Mouse (Mus musculus): Measurements from ENCODE around the gene Cga.

Cga gene

DNA sequence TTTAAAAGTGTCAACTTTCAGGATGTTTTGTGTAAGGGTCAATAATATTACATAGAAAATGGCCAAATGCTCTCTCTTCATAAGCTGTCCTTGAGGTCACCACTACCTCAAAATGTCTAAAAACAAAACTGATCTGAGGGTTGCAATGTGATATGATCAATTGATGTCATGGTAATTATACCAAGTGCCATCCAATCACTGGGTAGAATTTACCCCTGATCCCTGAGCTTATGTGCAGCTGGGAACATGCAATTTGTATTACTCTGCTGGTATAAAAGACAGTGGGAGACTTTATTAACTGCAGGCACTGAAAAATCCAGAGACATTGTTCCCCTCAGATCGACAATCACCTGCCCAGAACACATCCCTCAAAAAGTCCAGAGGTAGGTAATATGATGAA, at the start of gene Cga:
Cga (plus strand) TSS at position 301 of the 400 bp plus-strand sequence.
- DNase-seq: no peak

- DNase-seq: no peak
Measured at GRCm38 (mm10) chr4:34843839-34844238, 49.7 kb upstream of the Cga start.

GRCm38 (mm10) chr4:34847679-34848309, 45.8 kb upstream of the Cga start:
- peak in 1 of 2 experiments; percentile 20 for DNase-seq

GRCm38 (mm10) chr4:34850156-34850555, 43.4 kb upstream of the Cga start:
- no peak for DNase-seq

- no peak for DNase-seq
Measured at GRCm38 (mm10) chr4:34852051-34852450, 41.5 kb upstream of the Cga start.

GRCm38 (mm10) chr4:34855966-34856365, 37.6 kb upstream of the Cga start:
- no peak for DNase-seq

DNA sequence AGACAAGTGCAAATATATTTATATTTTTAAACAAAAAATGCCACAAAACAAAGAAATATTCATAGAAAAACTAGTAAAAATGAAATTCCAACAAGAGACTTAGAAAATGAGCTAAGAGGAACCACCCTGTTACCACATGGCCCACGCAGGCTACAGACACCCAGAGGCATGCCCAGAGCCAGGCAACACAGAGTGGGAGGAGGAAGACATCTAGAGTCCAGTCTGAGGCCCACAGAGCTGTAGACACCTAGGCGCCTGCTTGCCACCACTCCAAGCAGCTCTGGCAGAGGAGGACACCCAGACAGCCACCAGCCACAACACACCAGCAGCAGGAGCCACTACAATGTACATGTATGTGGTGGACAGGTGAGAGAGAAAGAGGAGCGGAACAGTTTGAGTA, 34.7 kb upstream of the Cga start:
- no peak for DNase-seq

GRCm38 (mm10) chr4:34859416-34859815, 34.2 kb upstream of the Cga start:
- no peak for DNase-seq

GRCm38 (mm10) chr4:34861438-34861837, 32.1 kb upstream of the Cga start:
- no peak for DNase-seq

GRCm38 (mm10) chr4:34869813-34870212, 23.8 kb upstream of the Cga start:
- DNase-seq: no peak

DNA sequence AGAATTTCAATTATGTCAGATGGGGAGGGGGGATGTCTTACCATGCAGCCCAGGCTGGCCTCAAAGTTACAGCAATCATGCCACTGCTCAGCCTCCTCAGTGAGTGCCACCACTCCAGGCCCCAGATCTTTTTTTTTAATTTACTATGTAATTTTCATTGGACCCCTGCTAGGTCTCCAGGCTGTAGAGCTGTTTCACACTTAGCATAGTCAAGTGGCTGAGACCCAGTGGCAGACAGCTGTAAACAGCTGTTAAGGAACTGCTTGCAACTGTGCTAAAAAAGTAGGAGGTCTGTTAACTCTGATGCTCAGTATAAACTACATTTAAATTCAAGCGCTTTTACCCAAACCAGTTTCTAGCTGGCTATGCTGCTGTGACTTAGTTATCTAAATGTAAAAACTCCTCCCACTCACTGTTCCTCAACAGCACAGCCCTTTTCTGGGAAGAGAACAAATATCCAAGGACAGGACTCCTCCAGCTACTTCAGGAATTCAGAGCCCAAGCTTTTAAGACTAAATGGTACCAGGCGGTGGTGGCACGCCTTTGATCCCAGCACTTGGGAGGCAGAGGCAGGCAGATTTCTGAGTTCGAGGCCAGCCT, 20.6 kb upstream of the Cga start:
- no peak for DNase-seq

GRCm38 (mm10) chr4:34874234-34874633, 19.3 kb upstream of the Cga start:
- no peak for DNase-seq

DNA sequence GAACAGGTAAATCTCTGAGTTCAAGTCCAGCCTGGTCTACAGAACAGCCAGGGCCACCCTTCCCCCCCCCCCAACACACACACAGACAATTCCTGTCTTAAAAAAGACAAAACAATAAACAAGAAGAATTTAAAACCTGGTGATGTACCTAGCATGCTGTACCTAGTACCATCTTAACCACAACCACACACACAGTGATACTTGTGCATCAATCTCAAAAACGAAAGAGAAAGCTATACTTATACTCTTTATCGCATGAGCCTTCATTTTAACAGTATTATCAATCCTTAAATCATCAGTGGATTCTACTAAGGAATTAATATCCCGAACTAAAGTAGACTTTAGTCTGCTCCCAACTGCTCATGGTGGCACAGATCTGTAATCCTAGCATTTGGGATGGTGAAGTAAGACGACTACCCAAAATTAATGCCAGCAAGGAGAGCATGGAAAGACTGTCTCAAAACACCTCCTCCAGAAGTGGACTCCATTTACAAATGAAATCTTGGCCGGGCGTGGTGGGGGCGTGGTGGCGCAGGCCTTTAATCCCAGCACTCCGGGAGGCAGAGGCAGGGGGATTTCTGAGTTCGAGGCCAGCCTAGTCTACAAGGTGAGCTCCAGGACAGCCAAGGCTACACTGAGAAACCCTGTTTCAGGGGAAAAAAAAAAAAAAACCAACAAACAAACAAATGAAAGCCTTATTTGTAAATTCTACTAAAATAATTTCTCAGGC, 12.5 kb upstream of the Cga start:
- DNase-seq: no peak

GRCm38 (mm10) chr4:34881851-34882250, 11.7 kb upstream of the Cga start:
- no peak for DNase-seq

DNA sequence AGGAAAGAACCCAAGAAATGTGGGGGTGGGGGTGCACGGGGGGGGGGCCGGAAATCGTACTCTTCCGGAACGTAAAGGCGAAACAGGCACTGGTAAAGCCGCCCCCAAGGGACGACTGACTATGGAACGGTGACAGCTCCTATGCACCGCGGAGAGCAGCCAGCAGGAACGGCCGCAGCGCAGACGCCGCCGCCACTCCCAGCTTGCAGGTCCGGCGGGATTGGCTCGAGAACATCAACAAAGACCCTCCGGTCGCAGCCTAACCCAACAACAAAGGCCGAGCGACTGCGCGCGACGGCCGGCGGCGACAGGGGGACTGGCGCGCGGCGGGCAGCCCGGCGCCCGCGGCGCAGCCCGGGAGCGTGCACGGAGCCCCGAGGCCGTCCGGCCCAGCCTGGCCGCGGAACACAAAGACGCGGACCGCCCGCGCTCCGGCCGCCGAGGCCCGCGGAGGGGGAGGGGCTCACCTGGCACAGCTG, 11.2 kb upstream of the Cga start:
- peak; percentile 51 to 54 for DNase-seq

DNA sequence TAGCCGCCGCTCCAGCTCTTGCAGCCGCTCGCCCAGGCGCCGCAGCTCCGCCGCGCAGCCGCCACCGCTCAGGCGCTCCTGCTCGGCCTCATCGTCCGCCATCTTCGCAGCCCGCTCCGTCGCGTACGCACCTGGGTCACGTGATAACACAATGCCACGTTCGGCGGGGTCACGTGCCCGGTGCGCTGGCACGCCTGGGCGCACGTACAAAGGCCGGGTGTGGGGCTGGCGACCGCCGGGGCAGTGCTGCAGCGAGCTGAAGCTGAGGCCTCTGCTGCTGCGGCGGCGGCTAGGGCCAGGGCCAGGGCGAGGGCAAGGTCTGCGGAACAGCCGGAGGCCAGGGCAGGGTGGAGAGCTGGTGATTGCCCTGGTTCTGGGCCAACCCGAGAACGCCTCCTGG, 10.8 kb upstream of the Cga start, which contains the start of gene Zfp292:
Zfp292 (minus strand) TSS at position 143 of the 400 bp plus-strand sequence.
- peak; percentile 93 to 95 for DNase-seq

DNA sequence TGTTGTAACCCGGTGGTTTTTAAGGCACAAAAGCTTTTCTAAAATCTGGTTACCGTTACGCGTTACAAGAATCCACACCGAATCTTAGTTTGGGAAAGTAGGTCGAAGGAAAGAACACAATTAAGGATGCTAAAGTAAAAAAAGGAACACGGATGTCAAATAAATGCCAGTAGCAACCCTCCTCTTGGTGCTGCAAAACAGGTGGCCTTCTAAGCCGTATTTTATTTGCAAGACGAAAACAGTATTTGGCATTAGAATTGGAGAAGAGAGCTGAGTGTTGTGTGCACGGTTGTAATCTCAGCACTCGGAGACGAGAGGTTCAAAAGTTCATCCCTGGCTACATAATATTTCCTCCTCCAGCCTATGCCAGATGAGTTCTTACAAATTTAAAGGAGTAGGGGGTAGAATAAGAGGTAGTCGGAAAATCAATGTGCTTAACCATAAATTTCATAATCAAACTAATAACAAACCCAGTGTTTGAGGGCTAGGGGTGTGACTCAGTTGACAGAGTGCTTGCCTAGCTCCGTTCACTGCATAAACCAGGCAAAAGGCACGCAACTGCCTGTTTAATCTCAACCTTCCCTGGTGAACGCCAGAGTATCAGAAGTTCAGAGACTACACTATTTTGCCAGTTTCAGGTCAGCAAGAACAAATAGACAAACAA, 10.1 kb upstream of the Cga start:
- DNase-seq: no peak

DNA sequence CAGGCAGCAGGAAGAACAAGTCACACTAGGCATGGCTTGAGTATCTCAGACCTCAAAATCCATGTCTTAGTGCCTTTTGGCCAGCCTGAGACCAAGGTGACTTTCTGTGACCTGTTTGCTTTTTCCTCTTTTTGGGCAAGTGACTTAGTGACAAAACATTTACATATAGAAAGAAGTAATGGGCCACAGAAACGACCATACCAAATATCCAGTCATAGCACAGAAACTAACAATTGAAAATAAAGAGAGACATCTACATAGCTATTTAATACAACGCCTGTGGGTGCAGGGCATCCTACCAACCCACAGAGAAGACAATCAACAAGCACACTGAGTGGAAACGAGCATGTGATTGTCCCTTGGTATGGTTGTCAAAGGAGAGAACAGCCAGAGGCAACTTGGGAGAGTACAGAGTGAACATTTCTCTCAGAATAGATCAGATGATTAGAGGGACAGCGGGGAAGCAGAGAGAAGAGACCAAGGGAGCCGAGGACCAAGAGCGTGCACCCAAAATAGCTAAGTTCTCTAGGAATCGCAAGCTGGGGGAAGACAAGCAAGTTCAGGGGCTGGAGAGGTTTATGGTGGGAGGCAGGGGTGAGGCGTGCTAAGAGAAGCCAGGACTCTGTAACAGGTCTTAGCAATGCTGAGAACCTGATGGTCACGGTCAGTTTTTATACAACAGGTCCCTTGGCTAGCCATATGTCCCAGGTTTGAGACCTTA, 7.8 kb upstream of the Cga start:
- no peak for DNase-seq

DNA sequence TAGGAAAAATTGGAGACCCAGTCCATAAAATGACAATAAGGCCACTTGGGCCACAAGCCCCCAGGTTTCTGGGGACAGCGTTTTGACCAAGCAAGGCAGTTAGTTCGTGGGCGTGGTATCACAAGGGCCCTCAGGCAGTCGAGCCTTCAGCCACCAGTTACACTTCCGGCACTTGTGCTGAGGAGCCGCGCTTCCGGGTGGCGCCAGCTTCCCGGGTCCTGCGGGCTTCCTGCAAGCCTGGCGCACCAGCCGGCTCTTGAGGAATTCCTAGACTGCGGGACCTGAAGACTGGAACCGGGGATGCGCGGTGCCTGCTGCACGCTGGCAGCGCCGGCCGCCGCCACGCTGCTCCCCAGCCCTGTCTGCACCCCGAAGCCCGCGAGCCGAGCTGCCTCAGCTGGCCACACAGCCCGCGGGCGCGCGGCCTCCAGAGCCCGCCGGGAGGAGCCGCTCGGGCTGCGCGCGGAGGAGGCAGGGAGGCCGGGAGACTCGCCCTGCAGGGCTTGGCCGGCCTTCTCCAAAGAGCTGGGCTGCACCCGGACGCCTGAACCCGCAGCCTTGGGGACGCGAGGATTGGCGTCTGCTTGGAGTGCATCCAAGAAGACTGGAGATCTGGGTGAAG, 7.0 kb upstream of the Cga start:
- peak; percentile 89 to 92 for DNase-seq

DNA sequence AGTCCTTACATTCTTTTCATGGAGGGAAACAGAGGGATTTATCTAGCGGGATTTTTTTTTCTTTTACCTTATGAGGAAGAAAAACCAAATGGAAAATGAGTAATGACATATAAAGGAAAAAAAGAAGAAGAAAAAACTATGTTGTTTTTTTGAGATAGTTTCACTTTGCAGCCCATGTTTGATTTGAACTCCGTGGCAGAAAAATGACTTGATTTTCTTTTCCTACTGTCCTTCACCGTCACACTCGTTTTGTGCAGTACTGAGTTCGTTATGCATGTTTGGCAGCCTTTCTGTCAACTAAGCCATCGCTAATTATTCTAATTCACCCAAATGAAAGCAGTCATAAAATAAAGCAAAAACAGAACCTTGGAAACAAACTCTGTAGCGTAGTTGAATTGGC, 6.3 kb upstream of the Cga start:
- no peak for DNase-seq

DNA sequence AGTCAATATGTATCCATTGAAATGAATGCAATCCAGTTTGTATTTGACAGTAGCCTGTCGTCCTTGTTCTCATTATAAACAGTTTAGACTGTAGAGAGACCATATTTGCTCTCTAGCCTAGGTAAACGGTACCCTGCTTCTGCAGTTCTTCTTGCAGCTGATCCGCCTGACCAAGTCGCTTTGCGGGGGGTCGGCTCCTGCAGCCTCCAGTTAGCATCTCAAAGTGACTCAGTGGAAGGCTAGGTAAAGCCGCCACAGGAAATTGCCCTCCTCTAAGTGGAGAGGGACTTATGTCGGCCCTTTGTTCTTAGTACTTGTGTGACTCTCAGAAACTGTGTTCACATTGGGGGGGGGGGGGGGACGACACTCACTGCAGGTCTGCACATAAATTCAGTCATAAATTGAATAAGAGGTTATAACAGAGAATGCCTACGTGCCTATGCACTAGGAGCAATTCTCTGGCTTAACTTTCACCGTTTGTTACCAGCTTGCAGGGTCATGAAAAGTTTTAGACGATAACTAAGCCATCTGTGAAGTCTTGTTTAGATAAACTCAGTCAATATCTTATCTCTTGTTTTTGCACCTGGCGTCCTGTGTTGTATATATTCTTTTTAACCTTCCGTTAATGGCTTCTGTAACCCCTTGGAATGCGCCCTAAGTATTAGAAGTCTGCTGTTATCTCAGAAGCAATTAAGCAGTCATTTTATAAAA, 4.3 kb upstream of the Cga start:
- DNase-seq: no peak

GRCm38 (mm10) chr4:34889812-34890185, 3.8 kb upstream of the Cga start:
- no peak for DNase-seq
